Mouse (Mus musculus): ENCODE measurements around the gene Mtch1. TPM values are rescaled to one million over a fixed set of nuclear protein-coding genes. Genes with fewer than 3 reads are reported as not detected.
A peak's percentile ranks its signal among the peaks of the same experiment; 100 is the strongest.
"Not testable (repeated sequence)": the region's sequence is repeated elsewhere in the genome, so short reads cannot be mapped to it uniquely, and the experiment has no call there.

Gene Mtch1
- polyA plus RNA-seq, 1 experiment from 2014 or later, result 265 TPM

GRCm38 (mm10) chr17:29355841-29356478, 8.2 kb upstream of the Mtch1 start:
- no peaks in the 10 kb centered on the region for H3K36me3 ChIP-seq (ENCODE audit: control insufficient read depth, insufficient read depth, low read length)
- ATAC-seq (ENCODE audit: low read depth), result peak; percentile 81
- peak overlapping the region; percentile 95 for H3K27ac ChIP-seq (ENCODE audit: low read length)
- H3K9me3 ChIP-seq (ENCODE audit: control insufficient read depth, low read length), result no peaks in the 10 kb centered on the region
- no peaks in the 10 kb centered on the region for H3K27me3 ChIP-seq (ENCODE audit: control insufficient read depth, insufficient read depth, low read depth, low read length)
- H3K4me1 ChIP-seq (replicated peaks; ENCODE audit: control insufficient read depth, insufficient read depth, low read length), result peaks cover 23% of the 10 kb centered on the region
- H3K9ac ChIP-seq (ENCODE audit: low read length), result peak overlapping the region; percentile 66
- WGBS, result 4% methylated on average over 17 of the region's 17 CpGs
- H3K4me2 ChIP-seq (ENCODE audit: low read depth, low read length), result peak overlapping the region; percentile 52
- H3K4me3 ChIP-seq (ENCODE audit: low read length), result peak overlapping the region; percentile 35

- H3K9me3 ChIP-seq (ENCODE audit: control insufficient read depth, low read length), result no peaks in the 10 kb centered on the region
- peak; percentile 34 for ATAC-seq (ENCODE audit: low read depth)
- peaks cover 19% of the 10 kb centered on the region for H3K4me1 ChIP-seq (replicated peaks; ENCODE audit: control insufficient read depth, insufficient read depth, low read length)
- 31% methylated on average over 5 of the region's 5 CpGs for WGBS
- no peaks in the 10 kb centered on the region for H3K36me3 ChIP-seq (ENCODE audit: control insufficient read depth, insufficient read depth, low read length)
- peak overlapping the region; percentile 66 for H3K9ac ChIP-seq (ENCODE audit: low read length)
- peak overlapping the region; percentile 52; the same call in 1 of the 2 replicates for H3K4me2 ChIP-seq (ENCODE audit: low read depth, low read length)
- H3K4me3 ChIP-seq (ENCODE audit: low read length), result no peak overlapping the region
- peak overlapping the region; percentile 95 for H3K27ac ChIP-seq (ENCODE audit: low read length)
- no peaks in the 10 kb centered on the region for H3K27me3 ChIP-seq (ENCODE audit: control insufficient read depth, insufficient read depth, low read depth, low read length)
These were observed 7.7 kb upstream of the Mtch1 start for GRCm38 (mm10) chr17:29355461-29355840.

- 77% methylated on average over 5 of the region's 5 CpGs for WGBS
- not testable (repeated sequence) for ATAC-seq (ENCODE audit: low read depth); H3K27me3 ChIP-seq (ENCODE audit: control insufficient read depth, insufficient read depth, low read depth, low read length)
These were observed 3.3 kb upstream of the Mtch1 start for GRCm38 (mm10) chr17:29351056-29351455.

GRCm38 (mm10) chr17:29348996-29349395, 1.3 kb upstream of the Mtch1 start:
- Histone ChIP-seq H3K27ac (ENCODE audit: low read length) (peak overlapping the region; percentile 94), H3K9ac (ENCODE audit: low read length) (no peak overlapping the region), H3K4me1 (replicated peaks; ENCODE audit: control insufficient read depth, insufficient read depth, low read length) (peaks cover 20% of the 10 kb centered on the region), H3K4me2 (ENCODE audit: low read depth, low read length) (no peak overlapping the region), H3K27me3 (ENCODE audit: control insufficient read depth, insufficient read depth, low read depth, low read length) (no peaks in the 10 kb centered on the region), H3K36me3 (ENCODE audit: control insufficient read depth, insufficient read depth, low read length) (peaks cover 2% of the 10 kb centered on the region), H3K4me3 (ENCODE audit: low read length) (no peak overlapping the region), H3K9me3 (ENCODE audit: control insufficient read depth, low read length) (no peaks in the 10 kb centered on the region)
- WGBS, result 43% methylated on average over 2 of the region's 2 CpGs
- ATAC-seq (ENCODE audit: low read depth), result no peak

More at GRCm38 (mm10) chr17:29351056-29351455, 3.3 kb upstream of the Mtch1 start:
- H3K4me1 ChIP-seq (replicated peaks; ENCODE audit: control insufficient read depth, insufficient read depth, low read length), result peaks cover 24% of the 10 kb centered on the region
- not testable (repeated sequence) for H3K4me2 ChIP-seq (ENCODE audit: low read depth, low read length); H3K27ac ChIP-seq (ENCODE audit: low read length); H3K36me3 ChIP-seq (ENCODE audit: control insufficient read depth, insufficient read depth, low read length); H3K9ac ChIP-seq (ENCODE audit: low read length); H3K4me3 ChIP-seq (ENCODE audit: low read length); H3K9me3 ChIP-seq (ENCODE audit: control insufficient read depth, low read length)

- H3K27ac ChIP-seq (ENCODE audit: low read length), result peak overlapping the region; percentile 94
- WGBS, result under 1% methylated on average over 31 of the region's 45 CpGs
- H3K9me3 ChIP-seq (ENCODE audit: control insufficient read depth, low read length), result no peaks in the 10 kb centered on the region
- peaks cover 8% of the 10 kb centered on the region for H3K36me3 ChIP-seq (ENCODE audit: control insufficient read depth, insufficient read depth, low read length)
- H3K4me1 ChIP-seq (replicated peaks; ENCODE audit: control insufficient read depth, insufficient read depth, low read length), result peaks cover 27% of the 10 kb centered on the region
- ATAC-seq (ENCODE audit: low read depth), result no peak; the same call in 1 of the 2 replicates
- peak overlapping the region; percentile 75 for H3K4me2 ChIP-seq (ENCODE audit: low read depth, low read length)
- H3K4me3 ChIP-seq (ENCODE audit: low read length), result peak overlapping the region; percentile 89
- peak overlapping the region; percentile 94 for H3K9ac ChIP-seq (ENCODE audit: low read length)
- no peaks in the 10 kb centered on the region for H3K27me3 ChIP-seq (ENCODE audit: control insufficient read depth, insufficient read depth, low read depth, low read length)
These were observed 549 bp downstream of the Mtch1 start for GRCm38 (mm10) chr17:29347126-29347644.

- Histone ChIP-seq H3K9me3 (ENCODE audit: control insufficient read depth, low read length) (no peaks in the 10 kb centered on the region), H3K27me3 (ENCODE audit: control insufficient read depth, insufficient read depth, low read depth, low read length) (no peaks in the 10 kb centered on the region), H3K9ac (ENCODE audit: low read length) (peak overlapping the region; percentile 94), H3K36me3 (ENCODE audit: control insufficient read depth, insufficient read depth, low read length) (peaks cover 8% of the 10 kb centered on the region), H3K27ac (ENCODE audit: low read length) (peak overlapping the region; percentile 94), H3K4me3 (ENCODE audit: low read length) (peak overlapping the region; percentile 89), H3K4me1 (replicated peaks; ENCODE audit: control insufficient read depth, insufficient read depth, low read length) (peaks cover 33% of the 10 kb centered on the region), H3K4me2 (ENCODE audit: low read depth, low read length) (peak overlapping the region; percentile 75)
- WGBS, result 3% methylated on average over 11 of the region's 11 CpGs
- no peak for ATAC-seq (ENCODE audit: low read depth)
These were observed 1.1 kb downstream of the Mtch1 start for GRCm38 (mm10) chr17:29346496-29347125.

- Histone ChIP-seq H3K4me3 (ENCODE audit: low read length) (no peak overlapping the region), H3K9ac (ENCODE audit: low read length) (no peak overlapping the region), H3K27ac (ENCODE audit: low read length) (no peak overlapping the region), H3K4me1 (replicated peaks; ENCODE audit: control insufficient read depth, insufficient read depth, low read length) (peaks cover 46% of the 10 kb centered on the region), H3K36me3 (ENCODE audit: control insufficient read depth, insufficient read depth, low read length) (peaks cover 8% of the 10 kb centered on the region), H3K9me3 (ENCODE audit: control insufficient read depth, low read length) (no peaks in the 10 kb centered on the region), H3K27me3 (ENCODE audit: control insufficient read depth, insufficient read depth, low read depth, low read length) (no peaks in the 10 kb centered on the region), H3K4me2 (ENCODE audit: low read depth, low read length) (no peak overlapping the region)
- WGBS, result 83% methylated on average over 12 of the region's 12 CpGs
- ATAC-seq (ENCODE audit: low read depth), result no peak
These were observed 2.5 kb downstream of the Mtch1 start for GRCm38 (mm10) chr17:29345272-29345671.

- peaks cover 17% of the 10 kb centered on the region for H3K36me3 ChIP-seq (ENCODE audit: control insufficient read depth, insufficient read depth, low read length)
- peaks cover 43% of the 10 kb centered on the region for H3K4me1 ChIP-seq (replicated peaks; ENCODE audit: control insufficient read depth, insufficient read depth, low read length)
- no peaks in the 10 kb centered on the region for H3K9me3 ChIP-seq (ENCODE audit: control insufficient read depth, low read length)
- ATAC-seq (ENCODE audit: low read depth), result no peak
- H3K9ac ChIP-seq (ENCODE audit: low read length), result no peak overlapping the region
- no peak overlapping the region for H3K4me2 ChIP-seq (ENCODE audit: low read depth, low read length)
- H3K27ac ChIP-seq (ENCODE audit: low read length), result no peak overlapping the region
- no peaks in the 10 kb centered on the region for H3K27me3 ChIP-seq (ENCODE audit: control insufficient read depth, insufficient read depth, low read depth, low read length)
- H3K4me3 ChIP-seq (ENCODE audit: low read length), result no peak overlapping the region
- WGBS, result 73% methylated on average over 5 of the region's 5 CpGs
These were observed 4.5 kb downstream of the Mtch1 start for GRCm38 (mm10) chr17:29343241-29343640.

- WGBS, result 30% methylated on average over 13 of the region's 13 CpGs
- Histone ChIP-seq H3K4me2 (ENCODE audit: low read depth, low read length) (no peak overlapping the region), H3K36me3 (ENCODE audit: control insufficient read depth, insufficient read depth, low read length) (peaks cover 25% of the 10 kb centered on the region), H3K9ac (ENCODE audit: low read length) (peak overlapping the region; percentile 45), H3K4me3 (ENCODE audit: low read length) (no peak overlapping the region), H3K27ac (ENCODE audit: low read length) (peak overlapping the region; percentile 95), H3K9me3 (ENCODE audit: control insufficient read depth, low read length) (no peaks in the 10 kb centered on the region), H3K4me1 (replicated peaks; ENCODE audit: control insufficient read depth, insufficient read depth, low read length) (peaks cover 41% of the 10 kb centered on the region), H3K27me3 (ENCODE audit: control insufficient read depth, insufficient read depth, low read depth, low read length) (no peaks in the 10 kb centered on the region)
- ATAC-seq (ENCODE audit: low read depth), result peak; percentile 90
These were observed 5.5 kb downstream of the Mtch1 start for GRCm38 (mm10) chr17:29342010-29342910.

Data from lung, embryonic 16.5 days (tissue).